In the genomic region with DNA sequence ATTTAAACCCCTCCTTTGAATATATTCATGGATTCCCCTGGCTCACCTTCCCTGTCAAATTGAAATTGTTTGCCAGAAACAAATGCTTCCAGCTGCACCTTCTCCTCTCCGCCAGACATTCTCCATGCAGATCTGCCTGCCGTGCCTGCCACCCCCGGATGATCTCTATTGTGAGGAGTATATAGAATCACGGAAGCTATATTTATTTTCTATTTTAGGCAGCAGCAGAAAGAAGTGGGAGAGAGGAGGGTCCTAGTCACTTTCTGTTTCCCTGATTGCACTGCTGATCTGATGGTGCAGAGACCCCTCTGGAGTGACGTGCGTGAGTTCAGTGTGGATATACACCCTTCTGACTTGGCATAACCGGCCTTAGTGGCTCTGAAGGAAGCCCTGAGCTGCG, we compare ENCODE assay signal across 12 mouse cellular contexts.
DNase-seq lines count a peak whose midpoint lies in the region; ATAC-seq and TF ChIP-seq lines count a peak whose summit lies in the region.
"Had no signal": no experiment of that assay in that cellular context is flagged by ENCODE, and none has a peak within 500 bp of the region (broad histone marks: within the 10 kb centered on the region; RNA-seq: fewer than 3 reads in every experiment).

No protein-coding gene starts in this region.

- H3K27me3 ChIP-seq in forebrain, postnatal 0 days (ENCODE audit: insufficient read depth, low read length), result no peaks in the 10 kb centered on the region
- H3K27me3 ChIP-seq in forebrain, embryonic 13.5 days, result no peaks in the 10 kb centered on the region
- H3K27me3 ChIP-seq: intestine, embryonic 15.5 days had no signal

- H3K4me3 ChIP-seq in forebrain, postnatal 0 days (ENCODE audit: low read depth, low read length), result no peak overlapping the region
- H3K4me3 ChIP-seq in forebrain, embryonic 13.5 days, result no peak overlapping the region
- H3K4me3 ChIP-seq in layer of hippocampus, adult 2 months, result no peak overlapping the region
- H3K4me3 ChIP-seq: intestine, embryonic 15.5 days had no signal

- intact Hi-C loops in left cerebral cortex, postnatal 10 days (cut with DNase I), result no loop called here

- peak; percentile 35 for DNase-seq in forebrain, postnatal 0 days
- DNase-seq in layer of hippocampus, adult 2 months (ENCODE audit: low spot score in 2 of 2), result peak in 1 of 2 experiments; percentile 46
- no peak for DNase-seq in layer of hippocampus, adult 9-10 months (ENCODE audit: low spot score)
- peak; percentile 36 to 49 for DNase-seq in left cerebral cortex, postnatal 10 days (ENCODE audit: extremely low spot score in 1 of 2, low spot score in 2 of 2)
- DNase-seq in right cerebral cortex, postnatal 4 days, result peak; percentile 15
- DNase-seq in liver, result no peak
- DNase-seq: B cell, adult 2 months; gastrocnemius, postnatal 14 days had no signal

- no peaks in the 10 kb centered on the region for H3K36me3 ChIP-seq in forebrain, postnatal 0 days (ENCODE audit: insufficient read depth)
- H3K36me3 ChIP-seq in forebrain, embryonic 13.5 days (ENCODE audit: poor library complexity, severe bottlenecking), result no peaks in the 10 kb centered on the region
- H3K36me3 ChIP-seq: intestine, embryonic 15.5 days had no signal

- H3K4me2 ChIP-seq in forebrain, postnatal 0 days (ENCODE audit: low read depth), result 0 out of 2 replicates have a peak overlapping the region, but pooled peaks have one; percentile 15
- no peak overlapping the region for H3K4me2 ChIP-seq in forebrain, embryonic 13.5 days
- H3K4me2 ChIP-seq: intestine, embryonic 15.5 days; liver, embryonic 11.5 days had no signal

- H3K27ac ChIP-seq in forebrain, postnatal 0 days (ENCODE audit: low read depth, low read length), result 0 out of 2 replicates have a peak overlapping the region, but pooled peaks have one; percentile 37
- no peak overlapping the region for H3K27ac ChIP-seq in forebrain, embryonic 13.5 days
- peak overlapping the region; percentile 85 for H3K27ac ChIP-seq in layer of hippocampus, adult 2 months
- H3K27ac ChIP-seq: intestine, embryonic 15.5 days had no signal

- H3K4me1 ChIP-seq in forebrain, postnatal 0 days (ENCODE audit: insufficient read depth), result peaks cover 4% of the 10 kb centered on the region; the same call in 1 of the 2 replicates
- no peaks in the 10 kb centered on the region for H3K4me1 ChIP-seq in forebrain, embryonic 13.5 days
- H3K4me1 ChIP-seq: intestine, embryonic 15.5 days had no signal

- TF ChIP-seq CTCF in forebrain, postnatal 0 days (IDR thresholded peaks at IDR 0.05; ENCODE audit: low read depth), result no peak
- TF ChIP-seq CTCF in layer of hippocampus, adult 2 months (conservative IDR thresholded peaks at IDR 0.05), result no peak

- H3K9ac ChIP-seq in forebrain, postnatal 0 days, result peak overlapping the region; percentile 10; the same call in 1 of the 2 replicates
- H3K9ac ChIP-seq in forebrain, embryonic 13.5 days, result no peak overlapping the region
- H3K9ac ChIP-seq: intestine, embryonic 15.5 days had no signal

- peak; percentile 67; the same call in 1 of the 2 replicates for ATAC-seq in forebrain, postnatal 0 days
- no peak for ATAC-seq in forebrain, embryonic 13.5 days
- no peak for ATAC-seq in erythroblast, adult 5-6 weeks (replicated peaks; ENCODE audit: low FRiP score, poor library complexity, severe bottlenecking)
- ATAC-seq: intestine, embryonic 15.5 days had no signal

- H3K9me3 ChIP-seq in forebrain, postnatal 0 days (ENCODE audit: low read length), result no peaks in the 10 kb centered on the region
- no peaks in the 10 kb centered on the region for H3K9me3 ChIP-seq in forebrain, embryonic 13.5 days (replicated peaks)
- H3K9me3 ChIP-seq: intestine, embryonic 15.5 days had no signal

- WGBS in forebrain, postnatal 0 days, result 54% methylated on average over 8 of the region's 8 CpGs
- WGBS in forebrain, embryonic 13.5 days, result 73% methylated on average over 8 of the region's 8 CpGs

Comparison
In these comparisons a context has a peak if more than half of its experiments do, and no peak if none do; other contexts are left out.
1. DNase-seq: peak in forebrain, postnatal 0 days (single experiment), left cerebral cortex, postnatal 10 days (2 of 2) and right cerebral cortex, postnatal 4 days (single experiment); none in layer of hippocampus, adult 9-10 months (single experiment) and liver (single experiment).